Mouse (Mus musculus): ENCODE data around the gene Resf1. TPM values are rescaled to one million over a fixed set of nuclear protein-coding genes. Genes with fewer than 3 reads are reported as not detected.
"Not testable (repeated sequence)": the region's sequence is repeated elsewhere in the genome, so short reads cannot be mapped to it uniquely, and the experiment has no call there.

The Resf1 gene
- total RNA-seq (2014; rRNA removed) = 27.7 and 33.7 TPM in 2 replicates
- polyA plus RNA-seq (2015; fragmentation: Nextera tagmentation; extraction: Ambion mirVana) = 25.5 and 25.6 TPM in 2 replicates

GRCm38 (mm10) chr6:149308956-149309932 is at the start of gene Resf1:
TSS of gene Resf1 (plus strand) at chr6:149309414.
- WGBS = 4% methylated on average over 61 of the region's 61 CpGs
- no peaks in the 10 kb centered on the region for H3K27me3 ChIP-seq (ENCODE audit: insufficient read depth, low read length)
- ATAC-seq (ENCODE audit: low FRiP score) = peak; percentile 100

DNA sequence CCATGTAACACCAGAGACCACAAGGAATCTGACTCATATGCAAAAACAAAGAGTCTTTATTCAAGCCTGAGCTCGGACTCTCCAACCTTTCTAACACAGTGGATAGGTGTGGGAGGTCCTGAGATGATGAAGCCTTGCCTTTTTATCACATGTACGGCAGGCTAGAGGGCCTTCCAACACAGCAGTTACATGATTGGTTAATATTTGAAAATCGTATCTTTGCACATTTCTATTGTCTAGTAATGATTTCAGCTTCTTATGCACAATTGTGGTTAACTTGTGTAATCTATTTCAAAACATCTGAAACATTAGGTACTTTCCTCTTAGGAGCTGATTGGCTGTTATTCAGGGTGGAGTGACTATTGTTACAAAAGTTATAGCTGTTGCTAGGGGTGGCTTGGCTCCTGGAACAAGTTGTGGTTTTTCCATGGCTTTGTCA is 48.4 kb upstream of the Resf1 start:
- TF ChIP-seq CTCF (IDR thresholded peaks at IDR 0.05) = no peak

More at GRCm38 (mm10) chr6:149308956-149309932, at the start of gene Resf1:
- peak; percentile 94 for DNase-seq (ENCODE audit: low spot score)
- H3K9ac ChIP-seq (replicated peaks; ENCODE audit: low read length, poor library complexity, severe bottlenecking) = peak within 1 kb of the TSS; percentile 99
- peak within 1 kb of the TSS; percentile 97 for H3K4me3 ChIP-seq (ENCODE audit: low read depth, low read length)
- TF ChIP-seq CTCF (IDR thresholded peaks at IDR 0.05) = 0 out of 2 replicates have a peak, but pooled peaks have one; percentile 1
- H3K27ac ChIP-seq (ENCODE audit: low read depth, low read length) = peak within 1 kb of the TSS; percentile 98
- peaks cover 5% of the 10 kb centered on the region; the same call in 1 of the 2 replicates for H3K4me1 ChIP-seq (ENCODE audit: insufficient read depth, low read length)
- H3K4me2 ChIP-seq (ENCODE audit: low read depth, low read length, poor library complexity, severe bottlenecking) = peak within 1 kb of the TSS; percentile 46
- no peaks in the 10 kb centered on the region for H3K36me3 ChIP-seq (ENCODE audit: insufficient read depth, low read length)
- H3K9me3 ChIP-seq (ENCODE audit: low read length) = no peaks in the 10 kb centered on the region

DNA sequence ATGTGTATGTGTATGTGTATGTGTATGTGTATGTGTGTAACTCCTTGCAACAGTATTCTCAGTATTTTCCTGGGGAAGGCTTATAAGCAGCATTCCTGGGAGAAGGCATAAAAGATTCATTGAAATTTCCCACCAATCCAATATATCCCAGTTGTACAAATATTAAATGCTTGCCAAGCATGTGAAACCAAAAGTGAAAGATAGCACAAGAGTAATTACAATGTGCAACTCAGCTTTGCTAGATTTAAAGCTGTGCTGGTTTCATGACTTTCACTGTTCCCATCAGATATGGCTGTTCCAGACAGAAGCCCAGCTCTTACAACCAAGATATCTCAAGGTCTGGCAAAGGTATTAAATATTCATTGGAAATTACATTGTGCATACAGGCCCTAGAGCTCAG is 41.3 kb upstream of the Resf1 start:
- TF ChIP-seq CTCF (IDR thresholded peaks at IDR 0.05) = no peak
- ATAC-seq (ENCODE audit: low FRiP score) (no peak), DNase-seq (ENCODE audit: low spot score) (no peak)
- no peak overlapping the region for H3K4me2 ChIP-seq (ENCODE audit: low read depth, low read length, poor library complexity, severe bottlenecking)
- no peak overlapping the region for H3K9ac ChIP-seq (replicated peaks; ENCODE audit: low read length, poor library complexity, severe bottlenecking)
- H3K9me3 ChIP-seq (ENCODE audit: low read length) = no peaks in the 10 kb centered on the region
- H3K36me3 ChIP-seq (ENCODE audit: insufficient read depth, low read length) = no peaks in the 10 kb centered on the region
- no peak overlapping the region for H3K27ac ChIP-seq (ENCODE audit: low read depth, low read length)
- no peaks in the 10 kb centered on the region for H3K4me1 ChIP-seq (ENCODE audit: insufficient read depth, low read length)
- no peak overlapping the region for H3K4me3 ChIP-seq (ENCODE audit: low read depth, low read length)
- H3K27me3 ChIP-seq (ENCODE audit: insufficient read depth, low read length) = no peaks in the 10 kb centered on the region

More for the DNA sequence above, 48.4 kb upstream of the Resf1 start:
- Histone ChIP-seq H3K27ac (ENCODE audit: low read depth, low read length) (no peak overlapping the region), H3K9me3 (ENCODE audit: low read length) (peaks cover 4% of the 10 kb centered on the region; the same call in 1 of the 2 replicates), H3K4me1 (ENCODE audit: insufficient read depth, low read length) (no peaks in the 10 kb centered on the region), H3K4me2 (ENCODE audit: low read depth, low read length, poor library complexity, severe bottlenecking) (no peak overlapping the region), H3K4me3 (ENCODE audit: low read depth, low read length) (no peak overlapping the region), H3K36me3 (ENCODE audit: insufficient read depth, low read length) (no peaks in the 10 kb centered on the region), H3K27me3 (ENCODE audit: insufficient read depth, low read length) (no peaks in the 10 kb centered on the region), H3K9ac (replicated peaks; ENCODE audit: low read length, poor library complexity, severe bottlenecking) (no peak overlapping the region)
- ATAC-seq (ENCODE audit: low FRiP score) (no peak), DNase-seq (ENCODE audit: low spot score) (no peak)
- WGBS = 77% methylated on average over 3 of the region's 3 CpGs

- no peak overlapping the region for H3K4me3 ChIP-seq (ENCODE audit: low read depth, low read length)
- no peaks in the 10 kb centered on the region for H3K4me1 ChIP-seq (ENCODE audit: insufficient read depth, low read length)
- 0 out of 2 replicates have a peak, but pooled peaks cover 10% of the 10 kb centered on the region for H3K9me3 ChIP-seq (ENCODE audit: low read length)
- no peak overlapping the region for H3K9ac ChIP-seq (replicated peaks; ENCODE audit: low read length, poor library complexity, severe bottlenecking)
- no peak overlapping the region for H3K4me2 ChIP-seq (ENCODE audit: low read depth, low read length, poor library complexity, severe bottlenecking)
- no peaks in the 10 kb centered on the region for H3K27me3 ChIP-seq (ENCODE audit: insufficient read depth, low read length)
- 80% methylated on average over 2 of the region's 2 CpGs for WGBS
- no peak for TF ChIP-seq CTCF (IDR thresholded peaks at IDR 0.05)
- H3K27ac ChIP-seq (ENCODE audit: low read depth, low read length) = no peak overlapping the region
- no peaks in the 10 kb centered on the region for H3K36me3 ChIP-seq (ENCODE audit: insufficient read depth, low read length)
- DNase-seq (ENCODE audit: low spot score) (no peak), ATAC-seq (ENCODE audit: low FRiP score) (no peak)
Observed at GRCm38 (mm10) chr6:149278248-149278731, 30.9 kb upstream of the Resf1 start.

- H3K4me3 ChIP-seq (ENCODE audit: low read depth, low read length) = no peak overlapping the region
- WGBS = 89% methylated on average over 1 of the region's 1 CpGs
- H3K4me2 ChIP-seq (ENCODE audit: low read depth, low read length, poor library complexity, severe bottlenecking) = no peak overlapping the region
- no peaks in the 10 kb centered on the region for H3K36me3 ChIP-seq (ENCODE audit: insufficient read depth, low read length)
- no peak overlapping the region for H3K9ac ChIP-seq (replicated peaks; ENCODE audit: low read length, poor library complexity, severe bottlenecking)
- ATAC-seq (ENCODE audit: low FRiP score) (no peak), DNase-seq (ENCODE audit: low spot score) (no peak)
- no peaks in the 10 kb centered on the region for H3K4me1 ChIP-seq (ENCODE audit: insufficient read depth, low read length)
- TF ChIP-seq CTCF (IDR thresholded peaks at IDR 0.05) = no peak
- no peaks in the 10 kb centered on the region for H3K27me3 ChIP-seq (ENCODE audit: insufficient read depth, low read length)
- H3K9me3 ChIP-seq (ENCODE audit: low read length) = 0 out of 2 replicates have a peak, but pooled peaks cover 10% of the 10 kb centered on the region
- H3K27ac ChIP-seq (ENCODE audit: low read depth, low read length) = no peak overlapping the region
Observed at GRCm38 (mm10) chr6:149278866-149279265, 30.3 kb upstream of the Resf1 start.

DNA sequence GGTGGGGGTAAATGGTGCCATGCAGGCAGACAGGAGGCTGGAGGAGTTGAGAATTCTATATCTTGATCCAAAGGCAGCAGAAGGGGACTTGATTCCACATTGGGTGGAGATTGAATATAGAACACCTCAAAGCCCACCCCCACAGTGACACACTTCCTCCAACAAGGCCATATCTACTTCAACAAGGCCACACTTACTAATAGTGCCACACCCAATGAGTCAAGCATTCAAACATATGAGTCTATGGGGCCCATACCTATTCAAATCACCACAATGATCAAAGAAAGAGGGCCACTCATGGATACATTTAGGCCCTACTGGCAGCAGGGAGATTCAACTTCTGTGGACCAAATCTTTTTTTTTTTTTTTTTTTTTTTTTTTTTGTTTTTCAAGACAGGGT is 28.7 kb upstream of the Resf1 start:
- Histone ChIP-seq H3K27ac (ENCODE audit: low read depth, low read length) (no peak overlapping the region), H3K4me1 (ENCODE audit: insufficient read depth, low read length) (no peaks in the 10 kb centered on the region), H3K4me2 (ENCODE audit: low read depth, low read length, poor library complexity, severe bottlenecking) (no peak overlapping the region), H3K9ac (replicated peaks; ENCODE audit: low read length, poor library complexity, severe bottlenecking) (no peak overlapping the region), H3K9me3 (ENCODE audit: low read length) (0 out of 2 replicates have a peak, but pooled peaks cover 10% of the 10 kb centered on the region), H3K4me3 (ENCODE audit: low read depth, low read length) (no peak overlapping the region), H3K36me3 (ENCODE audit: insufficient read depth, low read length) (no peaks in the 10 kb centered on the region), H3K27me3 (ENCODE audit: insufficient read depth, low read length) (no peaks in the 10 kb centered on the region)
- ATAC-seq (ENCODE audit: low FRiP score) = no peak
- no peak for TF ChIP-seq CTCF (IDR thresholded peaks at IDR 0.05)
- DNase-seq (ENCODE audit: low spot score) = no peak

DNA sequence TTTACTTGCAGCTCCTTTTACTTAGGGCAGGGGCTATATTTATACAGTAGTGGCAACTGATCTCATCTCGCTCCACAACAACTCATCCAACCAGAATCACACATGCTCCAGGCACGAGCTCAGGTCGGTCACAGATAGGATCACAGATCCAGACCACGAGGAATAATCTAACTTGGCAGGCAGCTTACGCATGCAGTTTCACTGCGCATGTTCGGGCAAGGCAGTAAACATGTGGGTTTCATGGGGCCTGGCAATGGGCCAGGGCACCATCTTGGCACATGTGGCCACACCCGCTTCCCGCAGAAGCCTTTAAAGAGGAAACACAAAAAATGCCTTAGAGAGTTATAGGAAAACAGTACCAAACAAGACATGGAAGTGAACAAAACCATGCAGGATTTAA is 21.0 kb upstream of the Resf1 start:
- not testable (repeated sequence) for DNase-seq (ENCODE audit: low spot score); H3K9ac ChIP-seq (replicated peaks; ENCODE audit: low read length, poor library complexity, severe bottlenecking); H3K4me3 ChIP-seq (ENCODE audit: low read depth, low read length); H3K4me2 ChIP-seq (ENCODE audit: low read depth, low read length, poor library complexity, severe bottlenecking); H3K27me3 ChIP-seq (ENCODE audit: insufficient read depth, low read length); H3K36me3 ChIP-seq (ENCODE audit: insufficient read depth, low read length); H3K9me3 ChIP-seq (ENCODE audit: low read length); H3K4me1 ChIP-seq (ENCODE audit: insufficient read depth, low read length); H3K27ac ChIP-seq (ENCODE audit: low read depth, low read length); ATAC-seq (ENCODE audit: low FRiP score)
- 94% methylated on average over 9 of the region's 9 CpGs for WGBS

DNA sequence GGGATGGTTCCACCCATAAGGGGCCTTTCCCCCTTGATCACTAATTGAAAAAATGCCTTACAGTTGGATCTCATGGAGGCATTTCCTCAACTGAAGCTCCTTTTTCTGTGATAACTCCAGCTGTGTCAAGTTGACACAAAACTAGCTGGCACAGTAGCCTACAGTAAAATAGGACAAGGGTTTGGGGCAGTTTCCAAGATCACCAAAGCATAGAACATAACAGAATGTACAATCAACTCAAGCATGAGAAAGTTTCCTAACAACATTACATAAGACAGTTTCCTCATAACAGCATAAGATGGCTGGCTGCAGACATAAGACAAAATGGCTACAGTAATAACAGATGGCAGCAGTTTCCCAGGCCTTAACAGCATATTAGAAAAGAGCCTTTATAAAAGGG is 6.0 kb upstream of the Resf1 start:
- not testable (repeated sequence) for H3K9ac ChIP-seq (replicated peaks; ENCODE audit: low read length, poor library complexity, severe bottlenecking); H3K4me2 ChIP-seq (ENCODE audit: low read depth, low read length, poor library complexity, severe bottlenecking); H3K4me3 ChIP-seq (ENCODE audit: low read depth, low read length); H3K9me3 ChIP-seq (ENCODE audit: low read length); H3K36me3 ChIP-seq (ENCODE audit: insufficient read depth, low read length); DNase-seq (ENCODE audit: low spot score); H3K27ac ChIP-seq (ENCODE audit: low read depth, low read length); H3K27me3 ChIP-seq (ENCODE audit: insufficient read depth, low read length); H3K4me1 ChIP-seq (ENCODE audit: insufficient read depth, low read length); ATAC-seq (ENCODE audit: low FRiP score)
